Mouse (Mus musculus): ENCODE measurements around the gene Cst13.
"Not testable (repeated sequence)": the region's sequence is repeated elsewhere in the genome, so short reads cannot be mapped to it uniquely, and the experiment has no call there.

Gene Cst13

GRCm38 (mm10) chr2:148819909-148820308 is at the start of gene Cst13:
TSS of gene Cst13 (plus strand) at chr2:148820081.
- no peak for DNase-seq

GRCm38 (mm10) chr2:148771397-148771796 is 48.5 kb upstream of the Cst13 start, which contains the start of gene Cst11:
TSS of gene Cst11 (minus strand) at chr2:148771497.
- not testable (repeated sequence) for DNase-seq

- DNase-seq: no peak
Measured at GRCm38 (mm10) chr2:148781709-148782108, 38.2 kb upstream of the Cst13 start, which contains the start of gene 8030411F24Rik. TSS of gene 8030411F24Rik (plus strand) at chr2:148782009.

GRCm38 (mm10) chr2:148789142-148789541 is 30.7 kb upstream of the Cst13 start, which contains the start of gene Cst12:
TSS of gene Cst12 (plus strand) at chr2:148789361.
- DNase-seq: no peak

GRCm38 (mm10) chr2:148798485-148798884 is 21.4 kb upstream of the Cst13 start, which contains the start of gene Cst8:
TSS of gene Cst8 (plus strand) at chr2:148798785.
- peak; percentile 31 for DNase-seq

GRCm38 (mm10) chr2:148801491-148801921 is 18.4 kb upstream of the Cst13 start:
- peak; percentile 49 for DNase-seq

- no peak for DNase-seq
Measured at GRCm38 (mm10) chr2:148806696-148807095, 13.2 kb upstream of the Cst13 start.

- DNase-seq: no peak
Measured at GRCm38 (mm10) chr2:148825986-148826385, 6.1 kb downstream of the Cst13 start.

GRCm38 (mm10) chr2:148834912-148835311 is 15.0 kb downstream of the Cst13 start, which contains the start of gene Cst9:
TSS of gene Cst9 (plus strand) at chr2:148835147.
- no peak for DNase-seq

- DNase-seq: peak; percentile 42
Measured at GRCm38 (mm10) chr2:148838075-148838777, 18.3 kb downstream of the Cst13 start.

- peak; percentile 12 for DNase-seq
Measured at GRCm38 (mm10) chr2:148839224-148839623, 19.3 kb downstream of the Cst13 start.

GRCm38 (mm10) chr2:148851116-148851906 is 31.4 kb downstream of the Cst13 start:
- peak; percentile 93 for DNase-seq

GRCm38 (mm10) chr2:148856630-148857400 is 36.9 kb downstream of the Cst13 start:
- no peak for DNase-seq

GRCm38 (mm10) chr2:148857506-148857905 is 37.6 kb downstream of the Cst13 start:
- DNase-seq: no peak

- no peak for DNase-seq
Measured at GRCm38 (mm10) chr2:148860993-148861392, 41.1 kb downstream of the Cst13 start.

GRCm38 (mm10) chr2:148861693-148862092 is 41.8 kb downstream of the Cst13 start:
- no peak for DNase-seq

- DNase-seq: no peak
Measured at GRCm38 (mm10) chr2:148864966-148865365, 45.1 kb downstream of the Cst13 start, which contains the start of gene 9230104L09Rik. TSS of gene 9230104L09Rik (minus strand) at chr2:148865038.

- no peak for DNase-seq
Measured at GRCm38 (mm10) chr2:148868959-148869358, 49.1 kb downstream of the Cst13 start.

- DNase-seq: no peak
Measured at GRCm38 (mm10) chr2:148870526-148870925, 50.6 kb downstream of the Cst13 start.

GRCm38 (mm10) chr2:148872860-148873259 is 53.0 kb downstream of the Cst13 start:
- DNase-seq: peak; percentile 64

GRCm38 (mm10) chr2:148874224-148874616 is 54.3 kb downstream of the Cst13 start:
- no peak for DNase-seq

- peak; percentile 72 for DNase-seq
Measured at GRCm38 (mm10) chr2:148874617-148875334, 54.9 kb downstream of the Cst13 start.
